Comparison of ENCODE assay signal across 10 mouse cellular contexts in genomic region chr7:101465850-101466580, GRCm38 (mm10). TPM values are rescaled to one million over a fixed set of nuclear protein-coding genes. Genes with fewer than 3 reads are reported as not detected.
DNase-seq lines count a peak whose midpoint lies in the region; ATAC-seq lines count a peak whose summit lies in the region.
"Had no signal": no experiment of that assay in that cellular context is flagged by ENCODE, and none has a peak within 500 bp of the region (broad histone marks: within the 10 kb centered on the region; RNA-seq: fewer than 3 reads in every experiment).

No protein-coding gene starts in this region.

- H3K9me3 ChIP-seq in intestine, embryonic 15.5 days = no peaks in the 10 kb centered on the region
- no peaks in the 10 kb centered on the region for H3K9me3 ChIP-seq in lung, embryonic 15.5 days

- H3K36me3 ChIP-seq in intestine, embryonic 15.5 days = no peaks in the 10 kb centered on the region
- no peaks in the 10 kb centered on the region for H3K36me3 ChIP-seq in lung, embryonic 15.5 days

- peaks cover 25% of the 10 kb centered on the region for H3K4me1 ChIP-seq in intestine, embryonic 15.5 days (replicated peaks)
- peaks cover 50% of the 10 kb centered on the region for H3K4me1 ChIP-seq in lung, embryonic 15.5 days

- WGBS in intestine, embryonic 15.5 days = 75% methylated on average over 8 of the region's 8 CpGs
- 62% methylated on average over 8 of the region's 8 CpGs for WGBS in lung, embryonic 15.5 days

- no peak overlapping the region for H3K9ac ChIP-seq in intestine, embryonic 15.5 days
- no peak overlapping the region for H3K9ac ChIP-seq in lung, embryonic 15.5 days

- no peaks in the 10 kb centered on the region for H3K27me3 ChIP-seq in intestine, embryonic 15.5 days (replicated peaks)
- H3K27me3 ChIP-seq in lung, embryonic 15.5 days = no peaks in the 10 kb centered on the region

- ATAC-seq in intestine, embryonic 15.5 days = no peak
- no peak for ATAC-seq in lung, embryonic 15.5 days (ENCODE audit: borderline replicate concordance, extremely low read depth, low FRiP score, low TSS enrichment)
- ATAC-seq: forebrain, embryonic 14.5 days had no signal

- no peak overlapping the region for H3K27ac ChIP-seq in intestine, embryonic 15.5 days
- H3K27ac ChIP-seq in lung, embryonic 15.5 days = peak overlapping the region; percentile 62

- H3K4me3 ChIP-seq in intestine, embryonic 15.5 days (replicated peaks) = no peak overlapping the region
- no peak overlapping the region for H3K4me3 ChIP-seq in lung, embryonic 15.5 days
- H3K4me3 ChIP-seq: myocyte had no signal

- H3K4me2 ChIP-seq in intestine, embryonic 15.5 days (replicated peaks) = 0 out of 2 replicates have a peak overlapping the region, but pooled peaks have one; percentile 3
- H3K4me2 ChIP-seq in lung, embryonic 15.5 days = no peak overlapping the region

- DNase-seq in adrenal gland, adult (ENCODE audit: inconsistent age in 2 of 2, low spot score in 1 of 2) = peak; percentile 57 to 76
- DNase-seq in adrenal gland, adult 8-10 months = no peak
- DNase-seq in CD4-positive helper T cell, adult 2 months (ENCODE audit: low read depth, low spot score) = peak; percentile 83
- no peak for DNase-seq in right cerebral cortex, postnatal 36 days (ENCODE audit: low spot score in 2 of 2)
- DNase-seq in layer of hippocampus, postnatal 25 days (ENCODE audit: extremely low spot score in 1 of 2, low spot score in 1 of 2) = no peak
- DNase-seq in cerebellum, adult 9-11 months = no peak

RNA-seq across cellular contexts. Expression of gene Pde2a, which starts 44.5 kb away (rescaled TPM):
- total RNA-seq in adrenal gland, adult 8-10 months (2022) = 100 to 1,000 TPM; 219 to 291 (median 255) TPM
- 15.4 and 16.6 TPM in 2 replicates for polyA plus RNA-seq in intestine, embryonic 15.5 days (2015; fragmentation: Nextera tagmentation; extraction: Ambion mirVana)
- 16.9 and 26.7 TPM in 2 replicates for polyA plus RNA-seq in lung, embryonic 15.5 days (2015; fragmentation: Nextera tagmentation; extraction: Ambion mirVana)
- 100 to 1,000 TPM; 295 to 297 TPM for total RNA-seq in layer of hippocampus, postnatal 25 days (2021)

RNA-seq across cellular contexts. Expression of gene Gm45837, which starts 55.3 kb away (rescaled TPM):
- total RNA-seq in adrenal gland, adult 8-10 months (2022) = 1 to 10 TPM in 2 of 4 experiments, not detected in 2; 4.4 to 8.6 TPM
- polyA plus RNA-seq in intestine, embryonic 15.5 days (2015; fragmentation: Nextera tagmentation; extraction: Ambion mirVana) = 3.5 and 5.7 TPM in 2 replicates
- polyA plus RNA-seq in lung, embryonic 15.5 days (2015; fragmentation: Nextera tagmentation; extraction: Ambion mirVana) = 10.3 TPM in 1 of 2 replicates, not detected in the other
- total RNA-seq in layer of hippocampus, postnatal 25 days (2021) = not detected
- polyA plus RNA-seq: forebrain, embryonic 14.5 days had no signal

Comparison
In these comparisons a context has a peak if more than half of its experiments do, and no peak if none do; other contexts are left out.
1. DNase-seq: peak in adrenal gland, adult (2 of 2) and CD4-positive helper T cell, adult 2 months (single experiment); none in adrenal gland, adult 8-10 months (single experiment), right cerebral cortex, postnatal 36 days (0 of 2), layer of hippocampus, postnatal 25 days (0 of 2) and cerebellum, adult 9-11 months (single experiment).